8 mouse cellular contexts compared by ENCODE assay signal in genomic region chr6:52601117-52601516, GRCm38 (mm10). TPM values are rescaled to one million over a fixed set of nuclear protein-coding genes. Genes with fewer than 3 reads are reported as not detected.
DNase-seq lines count a peak whose midpoint lies in the region; ATAC-seq and TF ChIP-seq lines count a peak whose summit lies in the region.

No protein-coding gene starts in this region.

- H3K9me3 ChIP-seq in hindbrain, embryonic 10.5 days, result no peaks in the 10 kb centered on the region
- H3K9me3 ChIP-seq in hindbrain, embryonic 13.5 days, result no peaks in the 10 kb centered on the region

- TF ChIP-seq CTCF in Patski (IDR thresholded peaks at IDR 0.05), result peak; percentile 73

- no peak overlapping the region for H3K9ac ChIP-seq in hindbrain, embryonic 13.5 days

- H3K27ac ChIP-seq in hindbrain, embryonic 10.5 days, result no peak overlapping the region
- no peak overlapping the region for H3K27ac ChIP-seq in hindbrain, embryonic 13.5 days

- DNase-seq in hindbrain, embryonic 10.5 days (ENCODE audit: low spot score), result peak; percentile 12
- peak; percentile 60 to 65 for DNase-seq in B cell, adult 2 months
- no peak for DNase-seq in Patski (ENCODE audit: low read depth, low spot score)
- peak; percentile 9 to 25 for DNase-seq in frontal cortex, postnatal 10 days (ENCODE audit: low spot score in 2 of 2)
- peak; percentile 17 to 53 for DNase-seq in left cerebral cortex, postnatal 25 days (ENCODE audit: low spot score in 2 of 2)
- DNase-seq in right cerebral cortex, postnatal 25 days, result peak; percentile 21
- no peak for DNase-seq in urinary bladder, adult 2 months (ENCODE audit: low spot score)

- POLR2A ChIA-PET in Patski (lab: Charles Lee), result no interaction called here

- no peak overlapping the region for H3K4me2 ChIP-seq in hindbrain, embryonic 13.5 days

- no peaks in the 10 kb centered on the region for H3K27me3 ChIP-seq in hindbrain, embryonic 10.5 days (ENCODE audit: insufficient read depth, poor library complexity, severe bottlenecking)
- no peaks in the 10 kb centered on the region for H3K27me3 ChIP-seq in hindbrain, embryonic 13.5 days
- H3K27me3 ChIP-seq in Patski, result no peaks in the 10 kb centered on the region

- H3K36me3 ChIP-seq in hindbrain, embryonic 10.5 days, result no peaks in the 10 kb centered on the region
- H3K36me3 ChIP-seq in hindbrain, embryonic 13.5 days, result no peaks in the 10 kb centered on the region

- intact Hi-C loops in left cerebral cortex, postnatal 25 days (cut with DNase I), result loop anchor here (2.0 to 10.0 kb wide), 2 partner anchors 234 to 292 kb away; no protein-coding TSS in a partner anchor

- CTCF ChIA-PET in Patski (lab: Charles Lee), result interaction anchor here (1.0 to 4.3 kb wide), 9 partner anchors 9 to 345 kb away, joined by 3 to 19 read pairs (median 5); no protein-coding TSS in a partner anchor

- H3K4me3 ChIP-seq in hindbrain, embryonic 10.5 days, result no peak overlapping the region
- no peak overlapping the region for H3K4me3 ChIP-seq in hindbrain, embryonic 13.5 days

- WGBS in hindbrain, embryonic 10.5 days, result 73% methylated on average over 4 of the region's 4 CpGs
- WGBS in hindbrain, embryonic 13.5 days, result 62% methylated on average over 4 of the region's 4 CpGs

- 0 out of 2 replicates have a peak, but pooled peaks cover 5% of the 10 kb centered on the region for H3K4me1 ChIP-seq in hindbrain, embryonic 10.5 days (replicated peaks)
- H3K4me1 ChIP-seq in hindbrain, embryonic 13.5 days (replicated peaks), result no peaks in the 10 kb centered on the region

- in situ Hi-C loops in Patski (cut with MboI; ENCODE audit: low pct_unique_long_range_greater_than_20kb), result no loop called here

- ATAC-seq in hindbrain, embryonic 13.5 days (ENCODE audit: low FRiP score), result no peak
- ATAC-seq in Patski, result no peak

RNA-seq across cellular contexts. Expression of gene Hibadh, which starts 39.1 kb away (rescaled TPM):
- 71.8 and 77.8 TPM in 2 replicates for polyA plus RNA-seq in hindbrain, embryonic 10.5 days (2016; fragmentation: Nextera tagmentation; extraction: Ambion mirVana)
- 62.9 and 64.6 TPM in 2 replicates for polyA plus RNA-seq in hindbrain, embryonic 13.5 days (2015; fragmentation: Nextera tagmentation; extraction: Ambion mirVana)
- polyA plus RNA-seq in Patski (2021), result 136 TPM
- 10 to 100 TPM; 40.0 to 47.9 TPM for total RNA-seq in left cerebral cortex, postnatal 25 days (2021)
- polyA plus RNA-seq in urinary bladder, adult 2 months (2012; rRNA removed), result 109 and 110 TPM in 2 replicates

Comparison
In these comparisons a context has a peak if more than half of its experiments do, and no peak if none do; other contexts are left out.
1. DNase-seq: peak in hindbrain, embryonic 10.5 days (single experiment), B cell, adult 2 months (2 of 2), frontal cortex, postnatal 10 days (2 of 2), left cerebral cortex, postnatal 25 days (2 of 2) and right cerebral cortex, postnatal 25 days (single experiment); none in Patski (single experiment) and urinary bladder, adult 2 months (single experiment).